Mouse (Mus musculus) CH12F3 (cell line): ENCODE measurements around the gene Hoxd12.

Source experiments
- in situ Hi-C: fragments of 300-500 bp; cut with MboI; formaldehyde crosslinking; loops from 2 replicates; pipeline ENCODE4 v1.14.3; 2020; ENCODE audit warnings: low sequenced_read_pairs

The Hoxd12 gene

GRCm38 (mm10) chr2:74703720-74704392 lies 29.0 kb downstream of the Hoxd12 start:
- in situ Hi-C loops = loop anchor here (25.0 kb wide), 1 partner anchor 883 kb away; no protein-coding TSS in a partner anchor

GRCm38 (mm10) chr2:74704393-74704998 lies 29.7 kb downstream of the Hoxd12 start, which contains the start of gene Hoxd8:
TSS of gene Hoxd8 (plus strand) at chr2:74704615.
- in situ Hi-C loops = loop anchor here (25.0 kb wide), 1 partner anchor 883 kb away; no protein-coding TSS in a partner anchor

- in situ Hi-C loops = loop anchor here (25.0 kb wide), 1 partner anchor 882 kb away; no protein-coding TSS in a partner anchor
Measured at GRCm38 (mm10) chr2:74704999-74705466, 30.2 kb downstream of the Hoxd12 start.

GRCm38 (mm10) chr2:74705467-74706089 lies 30.8 kb downstream of the Hoxd12 start:
- in situ Hi-C loops = loop anchor here (25.0 kb wide), 1 partner anchor 882 kb away; no protein-coding TSS in a partner anchor

- in situ Hi-C loops = loop anchor here (25.0 kb wide), 1 partner anchor 881 kb away; no protein-coding TSS in a partner anchor
Measured at GRCm38 (mm10) chr2:74706393-74706960, 31.7 kb downstream of the Hoxd12 start.

- in situ Hi-C loops = loop anchor here (25.0 kb wide), 1 partner anchor 880 kb away; no protein-coding TSS in a partner anchor
Measured at GRCm38 (mm10) chr2:74707599-74707998, 32.8 kb downstream of the Hoxd12 start.

- in situ Hi-C loops = loop anchor here (25.0 kb wide), 1 partner anchor 879 kb away; no protein-coding TSS in a partner anchor
Measured at GRCm38 (mm10) chr2:74708676-74709075, 33.9 kb downstream of the Hoxd12 start.

GRCm38 (mm10) chr2:74709465-74710419 lies 34.9 kb downstream of the Hoxd12 start:
- in situ Hi-C loops = loop anchor here (25.0 kb wide), 1 partner anchor 878 kb away; no protein-coding TSS in a partner anchor

GRCm38 (mm10) chr2:74710929-74711543 lies 36.2 kb downstream of the Hoxd12 start:
- in situ Hi-C loops = loop anchor here (25.0 kb wide), 1 partner anchor 876 kb away; no protein-coding TSS in a partner anchor

GRCm38 (mm10) chr2:74711721-74712621 lies 37.2 kb downstream of the Hoxd12 start, which contains the start of the genes Hoxd3 and Hoxd4:
TSS of gene Hoxd3 (plus strand) at chr2:74711927.
TSS of gene Hoxd4 (plus strand) at chr2:74711929.
- in situ Hi-C loops = loop anchor here (25.0 kb wide), 1 partner anchor 875 kb away; no protein-coding TSS in a partner anchor

GRCm38 (mm10) chr2:74713239-74714150 lies 38.7 kb downstream of the Hoxd12 start:
- in situ Hi-C loops = loop anchor here (25.0 kb wide), 1 partner anchor 874 kb away; no protein-coding TSS in a partner anchor

GRCm38 (mm10) chr2:74714156-74714789 lies 39.5 kb downstream of the Hoxd12 start:
- in situ Hi-C loops = loop anchor here (25.0 kb wide), 1 partner anchor 873 kb away; no protein-coding TSS in a partner anchor

- in situ Hi-C loops = loop anchor here (5.0 to 25.0 kb wide), 2 partner anchors 247 to 872 kb away; no protein-coding TSS in a partner anchor
Measured at GRCm38 (mm10) chr2:74714881-74715280, 40.1 kb downstream of the Hoxd12 start.

GRCm38 (mm10) chr2:74715504-74716241 lies 40.9 kb downstream of the Hoxd12 start:
- in situ Hi-C loops = loop anchor here (5.0 to 25.0 kb wide), 2 partner anchors 247 to 872 kb away; no protein-coding TSS in a partner anchor

- in situ Hi-C loops = loop anchor here (25.0 kb wide), 1 partner anchor 867 kb away; no protein-coding TSS in a partner anchor
Measured at GRCm38 (mm10) chr2:74720384-74720783, 45.6 kb downstream of the Hoxd12 start.
